Mouse (Mus musculus) c-Kit-positive CD71-negative TER-119-negative erythroid progenitor cells, embryonic 14.5 days (primary cell): ENCODE measurements around the gene Tnk2.

Experiments used
- DNase-seq: peaks from one replicate; pipeline ENCODE4 v3.0.0-alpha.2; 2013; ENCODE audit warnings: low read depth

The Tnk2 gene

GRCm38 (mm10) chr16:32712202-32712601, 68.5 kb downstream of the Tnk2 start:
- no peak for DNase-seq

- DNase-seq = no peak
Measured at GRCm38 (mm10) chr16:32713556-32713955, 69.9 kb downstream of the Tnk2 start.

DNA sequence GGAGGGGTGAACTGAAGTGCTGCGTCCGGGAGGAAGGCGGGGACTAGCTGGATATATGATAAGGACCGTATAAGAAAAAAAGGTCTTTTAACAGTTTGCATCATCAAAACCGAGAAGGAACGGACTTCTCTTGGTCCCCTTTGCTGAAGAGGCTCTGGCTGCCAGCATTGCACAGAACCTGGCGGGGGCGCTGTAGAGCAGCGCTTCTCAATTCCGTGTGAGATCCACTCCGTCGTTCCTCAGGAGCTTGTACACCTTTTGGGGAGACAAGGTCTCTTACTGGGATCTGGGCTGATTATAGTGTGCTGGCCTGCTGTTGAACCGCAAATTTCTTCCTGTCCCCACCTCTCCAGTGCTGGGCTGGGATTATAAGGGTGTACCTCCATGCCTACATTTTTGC, 71.7 kb downstream of the Tnk2 start:
- peak; percentile 49 for DNase-seq

DNA sequence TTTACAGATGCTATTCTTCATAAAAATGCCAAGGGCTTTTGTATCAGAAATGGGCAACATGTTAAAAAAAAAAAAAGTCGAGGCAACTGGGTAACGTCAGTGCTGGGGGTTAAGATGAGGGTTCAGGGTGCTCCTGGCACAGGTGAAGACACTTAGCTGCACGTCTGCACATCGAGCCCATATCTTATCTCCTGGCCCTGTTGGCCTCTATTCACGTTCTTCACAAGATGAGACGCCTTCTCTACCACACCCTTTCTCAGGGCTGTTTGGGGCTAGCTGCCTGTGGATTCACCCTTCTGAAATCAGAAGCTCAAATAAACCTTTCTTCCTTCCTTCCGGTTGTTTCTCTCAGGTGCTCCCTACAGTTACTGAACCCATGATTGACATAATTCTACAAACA, 79.5 kb downstream of the Tnk2 start:
- no peak for DNase-seq

GRCm38 (mm10) chr16:32723767-32724166, 80.1 kb downstream of the Tnk2 start:
- no peak for DNase-seq

DNA sequence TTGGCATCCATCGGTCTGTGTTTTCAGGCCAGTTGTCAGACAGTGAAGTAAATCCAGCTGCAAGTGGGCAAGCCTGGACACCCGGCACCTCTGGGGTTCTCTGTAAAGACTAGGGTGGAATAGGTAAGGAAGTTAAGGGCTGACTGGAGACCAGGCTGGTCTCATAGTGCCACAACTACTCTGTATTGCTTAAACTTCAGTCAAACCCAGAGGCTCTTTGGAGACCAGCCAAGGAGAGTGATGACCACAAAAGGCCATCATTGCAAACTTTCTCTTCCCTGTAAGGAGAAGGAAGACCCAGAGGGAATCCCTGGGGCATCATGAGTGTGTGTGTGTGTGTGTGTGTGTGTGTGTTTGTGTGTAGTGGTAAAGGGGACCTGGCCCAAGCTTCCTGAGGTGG, 80.6 kb downstream of the Tnk2 start:
- no peak for DNase-seq

- DNase-seq = no peak
Measured at GRCm38 (mm10) chr16:32726501-32726900, 82.8 kb downstream of the Tnk2 start.

- DNase-seq = no peak
Measured at GRCm38 (mm10) chr16:32728240-32728639, 84.6 kb downstream of the Tnk2 start.

GRCm38 (mm10) chr16:32728730-32729129, 85.1 kb downstream of the Tnk2 start:
- no peak for DNase-seq
